Mouse (Mus musculus) erythroblast, embryonic 14.5 days (primary cell): Measurements from ENCODE around the gene Tdrd7. TPM values are rescaled to one million over a fixed set of nuclear protein-coding genes. Genes with fewer than 3 reads are reported as not detected.

ENCODE experiments used
- H3K27me3 ChIP-seq: 2 replicates; pipeline ENCODE4 v1.6.1; 2012; ENCODE audit warnings: inconsistent platforms; ENCODE audit not compliant: control insufficient read depth
- H3K36me3 ChIP-seq: 2 replicates; pipeline ENCODE4 v1.6.1; 2012; ENCODE audit warnings: mild to moderate bottlenecking, inconsistent platforms; ENCODE audit not compliant: control insufficient read depth
- H3K4me1 ChIP-seq: 2 replicates; pipeline ENCODE4 v1.6.1; 2012; ENCODE audit warnings: inconsistent platforms; ENCODE audit not compliant: control insufficient read depth
- H3K4me3 ChIP-seq: replicated peaks from 2 replicates; pipeline ENCODE3; 2012; ENCODE audit warnings: moderate library complexity, mild to moderate bottlenecking, inconsistent platforms
- H3K9me3 ChIP-seq: 2 replicates; pipeline ENCODE4 v1.6.1; 2012; ENCODE audit warnings: low read length, inconsistent platforms, mixed read lengths; ENCODE audit not compliant: control insufficient read depth
- GATA1 ChIP-seq: IDR thresholded peaks from 2 replicates; pipeline ENCODE4 v1.6.1; 2012; ENCODE audit warnings: low read length, inconsistent platforms, mixed read lengths
- TAL1 ChIP-seq: IDR thresholded peaks from 3 replicates; pipeline ENCODE4 v1.6.1; 2012; ENCODE audit warnings: low read length, inconsistent platforms, mixed read lengths
- polyA plus RNA-seq: library from polyadenylated mRNA; stranded (reverse); fragments of >175 nt; gene quantifications from 2 replicates; pipeline ENCODE4 v1.2.3, GENCODE M21; 2012

Gene Tdrd7
- polyA plus RNA-seq, 1 experiment: not detected

- H3K36me3 ChIP-seq: peaks cover 44% of the 10 kb centered on the region
- peaks cover 42% of the 10 kb centered on the region for H3K27me3 ChIP-seq
- no peaks in the 10 kb centered on the region for H3K9me3 ChIP-seq
- peak within 1 kb of the TSS; percentile 90 for H3K4me3 ChIP-seq
- H3K4me1 ChIP-seq: peaks cover 66% of the 10 kb centered on the region
- TF ChIP-seq TAL1: no peak
- no peak for TF ChIP-seq GATA1
These were observed 74.0 kb downstream of the Tdrd7 start, which contains the start of gene Tmod1 for GRCm38 (mm10) chr4:46038892-46039751. Tmod1 (plus strand) TSS chr4:46038935.

GRCm38 (mm10) chr4:46039899-46040298 is 74.8 kb downstream of the Tdrd7 start:
- H3K4me1 ChIP-seq: peaks cover 72% of the 10 kb centered on the region
- H3K4me3 ChIP-seq: peak overlapping the region; percentile 90
- TF ChIP-seq GATA1 (no peak), TAL1 (no peak)
- peaks cover 38% of the 10 kb centered on the region for H3K27me3 ChIP-seq
- no peaks in the 10 kb centered on the region for H3K9me3 ChIP-seq
- H3K36me3 ChIP-seq: peaks cover 52% of the 10 kb centered on the region

GRCm38 (mm10) chr4:46040594-46041192 is 75.6 kb downstream of the Tdrd7 start:
- H3K4me1 ChIP-seq: peaks cover 74% of the 10 kb centered on the region
- TF ChIP-seq GATA1: peak; percentile 81
- peak; percentile 99 for TF ChIP-seq TAL1
- no peaks in the 10 kb centered on the region for H3K9me3 ChIP-seq
- peaks cover 33% of the 10 kb centered on the region for H3K27me3 ChIP-seq
- peaks cover 60% of the 10 kb centered on the region for H3K36me3 ChIP-seq
- peak overlapping the region; percentile 90 for H3K4me3 ChIP-seq

GRCm38 (mm10) chr4:46041761-46042504 is 76.8 kb downstream of the Tdrd7 start:
- TF ChIP-seq TAL1 (no peak), GATA1 (no peak)
- Histone ChIP-seq H3K4me3 (peak overlapping the region; percentile 90), H3K4me1 (peaks cover 79% of the 10 kb centered on the region), H3K9me3 (no peaks in the 10 kb centered on the region), H3K36me3 (peaks cover 72% of the 10 kb centered on the region), H3K27me3 (peaks cover 26% of the 10 kb centered on the region)

GRCm38 (mm10) chr4:46042505-46042850 is 77.3 kb downstream of the Tdrd7 start:
- Histone ChIP-seq H3K27me3 (peaks cover 21% of the 10 kb centered on the region), H3K9me3 (no peaks in the 10 kb centered on the region), H3K4me1 (peaks cover 81% of the 10 kb centered on the region), H3K36me3 (peaks cover 77% of the 10 kb centered on the region), H3K4me3 (peak overlapping the region; percentile 90)
- TF ChIP-seq TAL1: no peak
- TF ChIP-seq GATA1: peak; percentile 32; the same call in 1 of the 2 replicates

- Histone ChIP-seq H3K9me3 (no peaks in the 10 kb centered on the region), H3K27me3 (peaks cover 12% of the 10 kb centered on the region), H3K4me3 (peak overlapping the region; percentile 90), H3K4me1 (peaks cover 79% of the 10 kb centered on the region), H3K36me3 (peaks cover 86% of the 10 kb centered on the region)
- TF ChIP-seq TAL1 (no peak), GATA1 (no peak)
These were observed 78.2 kb downstream of the Tdrd7 start for GRCm38 (mm10) chr4:46043361-46043760.

GRCm38 (mm10) chr4:46047971-46048370 is 82.8 kb downstream of the Tdrd7 start:
- H3K27me3 ChIP-seq: no peaks in the 10 kb centered on the region; the same call in 1 of the 2 replicates
- peaks cover 9% of the 10 kb centered on the region for H3K9me3 ChIP-seq
- H3K4me1 ChIP-seq: peaks cover 82% of the 10 kb centered on the region
- TF ChIP-seq GATA1 (no peak), TAL1 (no peak)
- no peak overlapping the region for H3K4me3 ChIP-seq
- peaks cover 100% of the 10 kb centered on the region for H3K36me3 ChIP-seq

GRCm38 (mm10) chr4:46048418-46048817 is 83.3 kb downstream of the Tdrd7 start:
- Histone ChIP-seq H3K4me1 (peaks cover 82% of the 10 kb centered on the region), H3K9me3 (peaks cover 9% of the 10 kb centered on the region), H3K27me3 (no peaks in the 10 kb centered on the region; the same call in 1 of the 2 replicates), H3K36me3 (peaks cover 100% of the 10 kb centered on the region), H3K4me3 (no peak overlapping the region)
- no peak for TF ChIP-seq TAL1
- TF ChIP-seq GATA1: no peak
